Mouse (Mus musculus) embryonic fibroblast, embryonic 13.5 days (primary cell): ENCODE measurements around the gene Btla.

ENCODE experiments used
- CTCF ChIP-seq: IDR thresholded peaks from 2 replicates; pipeline ENCODE4 v1.5.1; 2011; ENCODE audit warnings: mild to moderate bottlenecking, control low read depth, low read length, moderate library complexity, borderline replicate concordance; ENCODE audit not compliant: insufficient read depth
- POLR2A ChIP-seq: IDR thresholded peaks from 2 replicates; pipeline ENCODE4 v1.6.1; 2011; ENCODE audit warnings: low read depth, mild to moderate bottlenecking, control low read depth, low read length, moderate library complexity

- no peak for TF ChIP-seq CTCF
- no peak for TF ChIP-seq POLR2A
These were observed 33.5 kb downstream of the Btla start for GRCm38 (mm10) chr16:45257567-45257966.
